Mouse (Mus musculus) frontal cortex, postnatal 25 days (tissue): ENCODE data around the gene Rbl1.
"Not testable (repeated sequence)": the region's sequence is repeated elsewhere in the genome, so short reads cannot be mapped to it uniquely, and the experiment has no call there.

Experiments used
- DNase-seq, 2 experiments: peaks; one replicate each; pipeline ENCODE4 v3.0.0; 2022; ENCODE audit warnings: low spot score in 2 of 2

Gene Rbl1

DNA sequence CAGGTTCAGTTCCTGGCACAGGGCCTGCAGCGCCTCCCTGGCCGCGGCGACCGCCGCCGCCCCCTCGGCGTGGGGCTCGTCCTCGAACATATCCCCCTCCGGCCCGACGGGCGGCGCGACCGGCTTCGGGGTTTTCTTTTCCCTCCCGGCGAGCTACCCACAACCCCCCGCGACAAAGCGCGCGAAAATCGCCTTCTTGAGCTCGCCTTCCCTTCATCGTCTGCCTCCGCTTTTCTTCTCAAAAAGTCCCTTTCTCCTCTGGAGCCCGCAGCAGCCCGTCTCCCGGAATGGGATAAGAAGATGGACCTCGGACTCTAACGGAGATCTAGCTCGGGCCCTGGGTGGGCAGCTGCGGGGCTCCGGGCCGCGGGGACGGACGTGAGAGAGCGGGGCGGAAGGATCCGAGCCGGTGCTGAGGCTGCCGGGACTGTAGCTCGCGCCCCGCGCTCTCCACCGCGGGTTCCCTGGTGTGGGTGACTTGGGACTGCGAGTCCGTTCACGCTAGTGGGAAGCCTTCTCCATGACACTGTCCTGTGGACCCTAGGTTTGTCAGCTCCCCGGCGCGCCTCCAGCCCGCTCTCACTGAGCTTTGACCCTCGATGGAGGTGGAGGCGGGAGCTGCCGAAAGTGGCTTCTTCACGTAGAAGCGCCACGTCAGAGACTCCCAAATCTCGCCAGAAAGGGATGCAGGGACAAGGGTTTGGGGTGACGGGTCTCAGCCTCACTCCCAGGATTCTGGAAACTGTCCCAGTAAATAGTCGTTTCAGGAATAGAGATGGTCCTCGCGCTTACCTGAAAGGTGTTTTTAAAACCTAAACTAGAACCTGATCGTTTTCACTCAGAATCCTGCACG lies at the start of gene Rbl1:
TSS of gene Rbl1 (minus strand) at position 169 of the 853 bp plus-strand sequence.
- DNase-seq: peak; percentile 83 to 84

DNA sequence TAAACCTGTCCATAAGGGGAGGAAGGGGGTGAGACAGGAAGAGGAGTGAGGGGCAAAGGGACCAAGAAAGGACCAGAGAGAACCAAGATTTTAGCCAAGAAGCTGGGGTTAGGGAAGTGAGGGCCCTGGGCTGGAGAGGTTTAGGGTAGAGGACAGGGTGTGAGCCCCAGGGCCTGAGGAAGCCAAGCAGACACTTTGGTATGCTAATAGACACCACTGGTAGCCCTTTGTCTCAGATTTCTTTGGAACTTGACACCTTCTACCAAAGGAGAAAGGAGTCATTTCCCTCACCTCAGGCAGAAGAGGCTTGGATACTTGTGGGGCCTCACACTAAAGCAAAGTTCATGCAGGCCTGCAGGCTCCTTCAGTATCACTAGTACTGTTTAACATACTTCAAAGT lies 43.8 kb upstream of the Rbl1 start:
- DNase-seq: no peak

GRCm38 (mm10) chr2:157245603-157246002 lies 41.3 kb upstream of the Rbl1 start:
- no peak for DNase-seq

DNA sequence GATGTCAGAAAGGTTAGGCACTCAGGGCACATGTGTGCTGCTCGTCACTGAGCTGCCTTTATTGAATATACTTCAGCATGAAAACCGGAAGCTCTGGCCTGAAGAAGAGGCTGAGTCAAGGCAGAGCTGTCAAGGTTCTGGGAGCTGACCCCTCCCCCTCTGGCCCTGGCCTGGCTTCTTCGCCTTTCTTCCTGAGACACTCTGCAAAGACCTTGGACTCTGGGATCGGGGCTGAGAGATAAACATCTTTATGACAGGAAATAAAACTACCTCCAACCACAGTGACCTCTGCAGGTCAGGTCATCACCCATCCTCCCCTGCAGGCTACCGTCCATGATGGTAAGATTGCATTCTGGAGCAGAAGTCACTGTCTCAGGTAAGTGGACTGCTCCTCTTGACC lies 40.7 kb upstream of the Rbl1 start:
- no peak for DNase-seq

GRCm38 (mm10) chr2:157235946-157236345 lies 31.6 kb upstream of the Rbl1 start:
- DNase-seq: no peak

DNA sequence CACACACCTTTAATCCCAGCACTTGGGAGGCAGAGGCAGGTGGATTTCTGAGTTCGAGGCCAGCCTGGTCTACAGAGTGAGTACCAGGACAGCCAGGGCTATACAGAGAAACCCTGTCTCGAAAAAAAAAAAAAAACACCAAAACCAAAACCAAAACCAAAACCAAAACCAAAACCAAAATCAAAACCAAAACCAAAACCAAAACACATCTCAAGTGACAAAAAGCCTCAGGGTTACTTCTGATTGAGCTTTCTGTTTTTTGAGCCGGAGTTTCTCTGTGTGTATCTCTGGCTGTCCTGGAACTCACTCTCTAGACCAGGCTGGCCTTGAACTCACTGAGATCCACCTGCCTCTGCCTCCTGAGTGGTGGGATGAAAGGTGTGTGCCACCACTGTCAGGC lies 17.6 kb upstream of the Rbl1 start:
- not testable (repeated sequence) for DNase-seq

DNA sequence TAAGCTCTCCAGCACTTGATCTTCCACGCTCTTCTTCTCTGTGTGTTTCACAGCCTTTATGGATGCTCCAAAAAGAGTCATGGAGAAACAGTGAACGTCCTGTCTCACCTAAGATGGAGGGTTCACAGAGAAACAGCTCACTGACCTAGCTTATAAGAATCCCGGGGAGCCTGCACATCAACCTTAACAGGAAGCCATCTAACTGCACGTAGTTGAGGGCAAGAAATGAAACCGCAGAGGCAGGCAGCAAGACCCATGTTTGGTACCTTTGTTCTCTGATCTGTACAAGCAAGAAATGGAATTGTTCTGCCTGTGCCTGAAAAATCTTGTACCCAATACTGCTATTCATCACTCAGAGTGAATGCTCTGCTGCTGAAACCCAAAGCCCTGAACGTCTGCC lies 15.8 kb upstream of the Rbl1 start:
- no peak for DNase-seq

- no peak for DNase-seq
Measured at GRCm38 (mm10) chr2:157211731-157212130, 7.4 kb upstream of the Rbl1 start.

- no peak for DNase-seq
Measured at GRCm38 (mm10) chr2:157203459-157204365, 622 bp downstream of the Rbl1 start.

DNA sequence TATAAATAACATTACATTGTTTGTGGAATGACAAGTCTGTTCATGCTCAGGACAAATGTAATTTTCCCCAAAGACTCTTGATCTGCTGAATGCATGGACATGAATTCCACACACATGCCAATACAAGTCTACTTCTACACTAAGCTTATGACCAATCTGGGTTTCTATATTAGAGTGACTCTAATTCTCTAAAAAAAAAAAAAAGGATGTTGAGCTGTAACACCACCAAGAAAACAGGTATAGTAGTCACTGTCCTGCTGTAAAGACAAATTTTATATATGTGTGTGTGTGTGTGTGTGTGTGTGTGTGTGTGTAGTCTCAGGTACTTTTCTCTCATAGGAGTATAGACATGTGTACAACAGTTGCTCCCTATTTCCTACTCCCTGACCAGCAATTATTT lies 1.3 kb downstream of the Rbl1 start:
- DNase-seq: no peak

- DNase-seq: no peak
Measured at GRCm38 (mm10) chr2:157202361-157202760, 2.0 kb downstream of the Rbl1 start.

- DNase-seq: no peak
Measured at GRCm38 (mm10) chr2:157201081-157201830, 3.1 kb downstream of the Rbl1 start.

- not testable (repeated sequence) for DNase-seq
Measured at GRCm38 (mm10) chr2:157198405-157198804, 5.9 kb downstream of the Rbl1 start.

DNA sequence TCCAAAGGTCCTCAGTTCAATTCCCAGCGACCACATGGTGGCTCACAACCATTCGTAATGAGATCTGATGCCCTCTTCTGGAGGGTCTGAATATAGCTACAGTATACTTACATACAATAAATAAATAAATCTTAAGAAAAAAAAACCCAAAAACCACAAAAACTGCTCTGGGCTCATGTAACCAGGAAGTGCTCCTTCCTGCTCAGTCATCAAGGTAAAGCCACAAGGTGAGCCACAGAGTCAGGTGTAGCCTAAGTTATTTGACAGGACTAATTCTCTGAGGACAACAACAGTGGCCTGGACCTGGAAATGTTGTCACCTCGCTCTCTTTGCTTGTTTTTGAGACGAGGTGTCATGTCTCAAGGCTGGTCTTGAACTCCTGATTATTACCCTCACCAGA lies 13.7 kb downstream of the Rbl1 start:
- no peak for DNase-seq

- DNase-seq: no peak
Measured at GRCm38 (mm10) chr2:157187223-157187622, 17.1 kb downstream of the Rbl1 start.

- no peak for DNase-seq
Measured at GRCm38 (mm10) chr2:157186504-157186903, 17.8 kb downstream of the Rbl1 start.

DNA sequence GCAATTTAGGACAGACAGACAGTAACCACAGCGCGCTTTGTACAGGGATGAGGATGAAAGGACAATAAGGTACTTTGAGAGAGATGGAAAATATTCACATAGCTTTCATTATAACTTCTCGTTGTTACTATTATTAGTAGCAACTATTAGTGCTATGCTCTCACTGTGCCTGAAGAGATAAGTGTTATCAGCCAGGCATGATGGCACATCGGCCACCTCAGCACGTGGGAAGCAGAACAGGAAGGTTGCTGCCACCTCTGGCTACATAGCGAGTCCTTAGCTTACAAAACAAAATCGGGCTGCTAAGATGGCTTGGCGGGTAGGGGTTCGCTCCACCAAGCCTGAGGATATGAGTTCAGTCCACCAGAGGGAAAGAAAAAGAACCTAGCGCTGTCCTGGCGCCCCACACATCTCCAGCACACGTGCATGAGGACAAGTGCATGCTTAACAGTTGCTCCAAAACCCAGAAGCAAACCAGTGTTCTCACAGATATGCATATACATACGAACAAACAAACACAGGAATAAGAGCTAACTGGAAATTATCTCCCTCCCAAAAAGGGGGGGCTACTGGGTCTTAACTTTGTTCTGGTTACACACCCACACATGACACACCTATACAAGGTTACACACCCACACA lies 19.2 kb downstream of the Rbl1 start:
- no peak for DNase-seq

DNA sequence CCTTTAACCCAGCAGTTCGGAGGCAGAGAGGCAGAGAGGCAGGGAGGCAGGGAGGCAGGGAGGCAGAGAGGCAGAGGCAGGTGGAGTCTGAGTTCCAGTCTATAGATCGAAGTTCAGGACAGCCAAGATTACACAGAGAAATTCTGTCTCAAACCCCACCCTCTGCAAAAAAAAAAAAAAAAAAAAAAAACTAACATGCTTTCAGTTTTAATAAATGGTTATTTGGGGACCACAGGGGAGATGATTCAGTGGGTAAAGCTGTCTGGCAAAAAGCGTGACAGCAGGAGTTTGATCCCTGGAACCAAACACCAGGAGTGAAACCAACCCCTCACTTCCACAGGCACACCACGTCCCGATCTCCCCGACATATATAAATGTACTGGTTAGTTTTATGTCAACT lies 26.2 kb downstream of the Rbl1 start:
- DNase-seq: no peak

- DNase-seq: no peak
Measured at GRCm38 (mm10) chr2:157176248-157176647, 28.1 kb downstream of the Rbl1 start.

GRCm38 (mm10) chr2:157174416-157174815 lies 29.9 kb downstream of the Rbl1 start:
- no peak for DNase-seq

DNA sequence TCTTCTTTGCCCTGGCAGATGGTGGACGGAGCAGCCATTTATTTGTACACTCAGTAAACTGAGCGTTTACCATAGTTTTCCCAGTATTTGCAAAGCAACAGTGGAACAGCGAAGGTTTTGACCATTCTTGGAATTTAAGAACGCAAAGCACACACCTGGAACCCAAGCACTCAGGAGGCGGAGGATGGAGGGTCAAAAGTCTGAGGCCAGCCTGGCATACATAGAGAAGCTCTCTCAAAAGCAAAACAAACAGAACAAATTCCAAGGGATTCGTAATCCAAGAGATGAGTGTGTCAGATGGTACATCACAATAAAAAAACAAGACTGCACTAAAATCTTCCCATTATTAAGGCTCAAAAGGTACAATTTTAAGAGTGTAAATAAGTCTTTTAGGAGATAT lies 30.8 kb downstream of the Rbl1 start:
- DNase-seq: no peak

- DNase-seq: no peak
Measured at GRCm38 (mm10) chr2:157172984-157173383, 31.4 kb downstream of the Rbl1 start.
